Mouse (Mus musculus) left cerebral cortex, postnatal 10 days (tissue): ENCODE measurements around the gene Rfx4. TPM values are rescaled to one million over a fixed set of nuclear protein-coding genes. Genes with fewer than 3 reads are reported as not detected.
A peak's percentile ranks its signal among the peaks of the same experiment; 100 is the strongest.

ENCODE experiments used
- DNase-seq, 2 experiments: peaks; one replicate each; pipeline ENCODE4 v3.0.0; 2021 to 2022; ENCODE audit warnings: low spot score in 2 of 2, mixed read lengths in 1 of 2; ENCODE audit errors: extremely low spot score in 1 of 2
- intact Hi-C: fragments of 180-260 bp; cut with DNase I; formaldehyde crosslinking; loops from one replicate; pipeline ENCODE4 v1.15.1; 2025
- total RNA-seq, 2 experiments: library from RNA; stranded (reverse); gene quantifications; 2 replicates each; pipeline ENCODE4 v1.2.3; 2021

The Rfx4 gene
- total RNA-seq, 2 experiments from 2014 or later = 7.8 to 10.2 TPM

- intact Hi-C loops = no loop called here
- no peak for DNase-seq
These were observed 141.4 kb downstream of the Rfx4 start for GRCm38 (mm10) chr10:84896941-84897930.

GRCm38 (mm10) chr10:84898144-84898979 lies 142.5 kb downstream of the Rfx4 start:
- DNase-seq = no peak
- intact Hi-C loops = no loop called here

- intact Hi-C loops = no loop called here
- DNase-seq = no peak
These were observed 145.8 kb downstream of the Rfx4 start for GRCm38 (mm10) chr10:84901676-84902075.

GRCm38 (mm10) chr10:84902213-84902612 lies 146.4 kb downstream of the Rfx4 start:
- DNase-seq = no peak
- intact Hi-C loops = no loop called here

- intact Hi-C loops = no loop called here
- DNase-seq = peak in 1 of 2 experiments; percentile 52
These were observed 147.4 kb downstream of the Rfx4 start for GRCm38 (mm10) chr10:84903307-84903706.

- intact Hi-C loops = no loop called here
- DNase-seq = no peak
These were observed 147.9 kb downstream of the Rfx4 start for GRCm38 (mm10) chr10:84903742-84904141.

GRCm38 (mm10) chr10:84906895-84907294 lies 151.0 kb downstream of the Rfx4 start:
- DNase-seq = no peak

GRCm38 (mm10) chr10:84908006-84908405 lies 152.1 kb downstream of the Rfx4 start:
- intact Hi-C loops = no loop called here
- no peak for DNase-seq

More at GRCm38 (mm10) chr10:84906895-84907294, 151.0 kb downstream of the Rfx4 start:
- intact Hi-C loops = no loop called here

- DNase-seq = no peak
- intact Hi-C loops = no loop called here
These were observed 152.6 kb downstream of the Rfx4 start for GRCm38 (mm10) chr10:84908471-84908870.

GRCm38 (mm10) chr10:84909021-84909801 lies 153.3 kb downstream of the Rfx4 start:
- DNase-seq = peak in 1 of 2 experiments; percentile 41
- intact Hi-C loops = no loop called here

GRCm38 (mm10) chr10:84910194-84910593 lies 154.3 kb downstream of the Rfx4 start:
- intact Hi-C loops = no loop called here
- DNase-seq = no peak

GRCm38 (mm10) chr10:84910758-84911384 lies 155.0 kb downstream of the Rfx4 start:
- intact Hi-C loops = no loop called here
- no peak for DNase-seq

GRCm38 (mm10) chr10:84913148-84913547 lies 157.3 kb downstream of the Rfx4 start:
- intact Hi-C loops = no loop called here
- DNase-seq = no peak

GRCm38 (mm10) chr10:84915476-84915875 lies 159.6 kb downstream of the Rfx4 start:
- no peak for DNase-seq
- intact Hi-C loops = no loop called here

- intact Hi-C loops = no loop called here
- peak; percentile 96 to 98 for DNase-seq
These were observed 161.2 kb downstream of the Rfx4 start, which contains the start of gene Ric8b for GRCm38 (mm10) chr10:84916810-84917730. Gene Ric8b, plus strand, starts transcription at chr10:84917616.

GRCm38 (mm10) chr10:84917731-84918095 lies 161.9 kb downstream of the Rfx4 start:
- DNase-seq = peak; percentile 38 to 79
- intact Hi-C loops = no loop called here

GRCm38 (mm10) chr10:84926336-84926735 lies 170.5 kb downstream of the Rfx4 start:
- DNase-seq = no peak
- intact Hi-C loops = no loop called here
